Mouse (Mus musculus) adrenal gland, postnatal 10 days (tissue): ENCODE data around the gene Lkaaear1. TPM values are rescaled to one million over a fixed set of nuclear protein-coding genes. Genes with fewer than 3 reads are reported as not detected.
A peak's percentile ranks its signal among the peaks of the same experiment; 100 is the strongest.

Experiments used
- DNase-seq: peaks from one replicate; pipeline ENCODE4 v3.0.0; 2021; ENCODE audit warnings: mixed read lengths
- long read RNA-seq, 2 experiments: library from polyadenylated mRNA; stranded (forward); transcript quantifications; one replicate each; pipeline ENCODE4 v2.0.0; 2021
- total RNA-seq, 2 experiments: library from RNA; stranded (reverse); gene quantifications; 2 replicates each; pipeline ENCODE4 v1.2.3; 2021

Gene Lkaaear1
- not detected for total RNA-seq
- long read RNA-seq, experiment 1: 0 reads
- long read RNA-seq, experiment 2: 0 reads

GRCm38 (mm10) chr2:181698241-181698640 is at the start of gene Lkaaear1:
Gene Lkaaear1 (minus strand): TSS chr2:181698442.
- DNase-seq: no peak

DNA sequence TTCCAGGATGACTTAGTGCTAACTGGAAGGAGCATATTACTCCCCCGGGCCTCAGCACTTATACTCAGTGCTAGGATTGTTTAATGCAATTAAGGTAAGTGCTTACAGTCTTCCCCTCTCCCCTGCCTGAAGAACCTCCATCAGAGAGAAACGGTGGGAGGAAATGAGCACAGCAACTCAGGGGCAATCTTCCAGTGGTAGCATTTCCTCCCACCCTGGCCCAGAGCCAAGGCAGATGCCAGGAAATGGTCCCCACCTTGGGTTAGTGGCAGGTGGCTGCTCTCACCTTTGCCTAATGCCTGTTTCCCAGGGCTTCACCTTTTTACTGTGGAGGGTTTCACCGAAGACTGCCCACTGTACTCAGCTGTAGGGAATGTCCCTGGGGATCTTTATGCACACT is 31.8 kb upstream of the Lkaaear1 start:
- DNase-seq: no peak

DNA sequence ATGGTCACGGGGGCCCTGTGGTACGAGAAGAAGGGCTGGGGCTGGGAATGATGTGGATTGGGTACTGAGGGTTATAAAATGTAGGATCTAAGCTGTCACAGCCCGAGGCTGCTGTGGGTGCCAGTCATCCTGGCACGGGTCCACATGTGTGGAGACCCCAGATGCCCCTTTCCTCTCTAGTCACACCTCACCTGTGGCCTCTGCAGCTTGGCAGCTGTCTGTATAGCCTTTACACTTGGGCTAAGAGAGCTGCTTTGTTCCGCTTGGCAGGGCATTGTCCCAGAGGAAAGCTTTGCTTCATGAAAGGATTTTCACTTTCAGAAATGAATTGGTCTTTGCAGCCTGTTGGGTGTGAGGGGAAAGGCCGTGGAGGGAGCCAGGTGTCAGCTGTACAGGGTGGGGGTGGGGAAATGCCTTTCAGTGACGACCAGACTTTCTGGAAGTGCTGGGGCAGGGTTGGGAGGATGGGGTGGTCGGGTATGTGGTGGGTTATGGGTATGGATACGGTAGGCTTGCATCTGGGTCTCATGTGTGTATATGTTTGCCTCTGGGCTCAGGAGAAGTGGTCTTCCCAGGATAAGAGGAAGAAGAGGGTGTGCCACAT is 29.5 kb upstream of the Lkaaear1 start:
- peak; percentile 27 for DNase-seq

GRCm38 (mm10) chr2:181722213-181722612 is 24.0 kb upstream of the Lkaaear1 start:
- peak; percentile 58 for DNase-seq

DNA sequence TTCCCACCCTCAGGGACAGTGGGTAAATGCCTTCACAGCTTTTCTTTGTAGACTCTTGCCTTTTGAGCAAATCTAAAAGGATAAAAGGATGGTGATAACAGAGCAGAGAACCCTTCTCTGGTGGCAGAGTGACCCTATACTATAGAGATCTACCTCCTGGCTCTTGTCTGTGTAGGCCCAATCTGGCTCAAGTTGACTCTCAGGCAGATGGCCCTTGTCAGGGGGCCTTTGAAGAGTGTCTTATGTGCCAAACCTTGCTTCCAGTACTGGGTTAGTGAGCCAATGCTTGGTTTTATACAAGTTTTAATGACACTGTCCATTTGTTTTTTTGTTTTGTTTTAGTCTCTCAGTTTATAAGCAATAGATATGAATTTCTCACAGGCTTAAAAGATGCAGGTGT is 23.0 kb upstream of the Lkaaear1 start:
- no peak for DNase-seq

- no peak for DNase-seq
Observed at GRCm38 (mm10) chr2:181720061-181720460, 21.8 kb upstream of the Lkaaear1 start.

GRCm38 (mm10) chr2:181716991-181717390 is 18.7 kb upstream of the Lkaaear1 start:
- no peak for DNase-seq

DNA sequence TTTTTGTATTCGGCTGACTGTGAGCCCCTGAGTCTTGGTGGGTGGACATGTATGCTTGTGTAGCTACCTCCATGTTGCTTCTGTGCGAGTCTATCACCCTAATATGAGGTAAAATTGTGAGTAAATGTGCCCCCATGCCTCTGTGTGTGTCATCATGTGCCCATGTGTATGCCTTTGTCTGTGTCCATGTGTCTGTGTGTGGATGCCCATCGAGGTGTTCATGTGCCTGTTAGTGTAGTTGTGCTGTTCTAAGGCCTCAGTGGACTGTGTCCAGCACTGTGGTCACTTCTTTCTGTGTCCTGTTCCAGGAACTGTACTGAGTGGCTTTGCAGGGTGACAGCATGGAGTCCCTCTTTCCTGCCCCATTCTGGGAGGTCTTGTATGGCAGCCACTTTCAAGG is 17.1 kb upstream of the Lkaaear1 start:
- DNase-seq: no peak

DNA sequence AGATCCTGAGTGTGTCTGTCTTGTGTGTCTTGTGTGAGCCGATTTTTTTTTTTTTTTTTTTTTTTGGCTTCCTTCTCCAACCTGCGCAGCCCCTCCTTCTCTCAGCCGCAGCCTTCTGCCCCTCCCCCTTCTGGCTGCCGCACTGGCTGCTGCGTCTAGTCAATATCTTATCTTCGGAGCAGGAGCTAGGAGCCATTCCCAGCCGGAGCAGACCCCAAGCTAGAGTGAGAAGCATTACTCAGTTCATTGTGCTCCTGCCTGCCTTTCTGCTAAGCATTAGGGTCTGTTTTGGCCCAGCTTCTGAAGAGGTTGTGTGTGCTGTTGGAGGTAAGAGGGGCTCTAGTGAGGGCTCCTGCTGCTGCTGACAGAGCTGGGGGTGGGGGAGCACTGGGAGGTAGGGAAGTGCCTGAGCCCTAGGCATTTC is 16.7 kb upstream of the Lkaaear1 start, which contains the start of gene Oprl1:
Gene Oprl1, plus strand, starts transcription at position 114 of the 424 bp plus-strand sequence.
- DNase-seq: no peak

- no peak for DNase-seq
Observed at GRCm38 (mm10) chr2:181713749-181714148, 15.5 kb upstream of the Lkaaear1 start.

- no peak for DNase-seq
Observed at GRCm38 (mm10) chr2:181706668-181707067, 8.4 kb upstream of the Lkaaear1 start.

GRCm38 (mm10) chr2:181696801-181697420 is 1.3 kb downstream of the Lkaaear1 start:
- DNase-seq: no peak

DNA sequence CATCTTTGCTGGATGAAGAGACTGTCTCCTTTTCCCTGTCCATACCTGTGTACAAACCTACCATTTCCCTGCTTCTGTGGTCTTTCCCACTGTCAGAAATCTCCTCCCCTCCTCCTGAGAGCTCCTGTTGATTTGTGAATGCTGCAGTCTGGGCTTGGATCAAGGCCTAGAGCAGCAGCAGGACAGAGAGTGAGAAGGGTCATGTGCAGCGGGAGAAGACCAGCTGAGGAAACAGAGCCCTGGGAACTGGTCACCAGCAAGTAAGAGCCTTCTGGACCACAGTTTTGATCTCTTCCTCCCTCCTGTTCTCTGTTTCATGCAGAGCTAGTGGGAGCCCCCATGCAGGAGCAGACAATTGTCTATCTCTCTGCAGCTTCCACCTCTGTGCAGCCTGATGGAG is 2.5 kb downstream of the Lkaaear1 start:
- DNase-seq: no peak

DNA sequence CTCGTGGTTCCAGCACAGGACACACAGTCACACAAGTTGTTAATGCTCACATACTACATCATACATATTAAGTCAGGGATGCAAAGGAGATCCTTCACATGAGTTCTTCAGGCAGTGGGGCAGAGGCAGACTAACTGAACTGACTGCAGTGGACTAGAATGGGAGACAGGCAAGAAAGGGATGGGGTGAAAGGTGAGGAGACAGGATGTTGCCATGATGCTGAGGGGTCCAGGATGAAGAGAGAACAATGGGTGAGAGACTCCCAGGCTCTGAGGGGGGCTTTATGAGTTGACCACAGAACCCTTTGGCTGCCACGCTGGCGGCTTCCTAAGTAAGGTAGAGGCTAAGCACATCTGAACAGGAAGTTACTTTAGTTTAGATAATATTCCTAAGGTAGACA is 3.7 kb downstream of the Lkaaear1 start:
- DNase-seq: no peak

- peak; percentile 90 for DNase-seq
Observed at GRCm38 (mm10) chr2:181693339-181694280, 4.6 kb downstream of the Lkaaear1 start, which contains the start of gene Rgs19. Gene Rgs19 (minus strand): TSS chr2:181693977.

GRCm38 (mm10) chr2:181692304-181692703 is 5.9 kb downstream of the Lkaaear1 start:
- DNase-seq: no peak

DNA sequence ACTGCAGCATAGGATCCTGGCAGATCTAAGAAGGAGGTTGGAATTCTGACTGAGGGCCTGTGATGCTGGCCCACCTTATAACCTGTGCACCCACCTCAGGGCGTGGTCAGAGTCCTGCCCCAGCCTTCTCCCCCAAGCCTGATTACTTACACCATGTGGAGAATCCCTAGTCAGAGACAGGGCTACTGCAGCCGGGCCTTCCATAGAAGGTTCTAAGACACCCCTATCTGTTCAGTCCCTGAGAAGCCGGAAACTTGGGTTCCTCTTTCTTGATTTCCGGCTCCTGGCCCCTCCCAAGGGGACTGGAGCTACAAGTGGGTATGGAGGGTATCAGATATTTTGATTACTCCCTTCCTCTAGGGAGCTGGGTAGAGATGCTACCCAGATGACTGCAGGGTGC is 6.7 kb downstream of the Lkaaear1 start:
- no peak for DNase-seq

DNA sequence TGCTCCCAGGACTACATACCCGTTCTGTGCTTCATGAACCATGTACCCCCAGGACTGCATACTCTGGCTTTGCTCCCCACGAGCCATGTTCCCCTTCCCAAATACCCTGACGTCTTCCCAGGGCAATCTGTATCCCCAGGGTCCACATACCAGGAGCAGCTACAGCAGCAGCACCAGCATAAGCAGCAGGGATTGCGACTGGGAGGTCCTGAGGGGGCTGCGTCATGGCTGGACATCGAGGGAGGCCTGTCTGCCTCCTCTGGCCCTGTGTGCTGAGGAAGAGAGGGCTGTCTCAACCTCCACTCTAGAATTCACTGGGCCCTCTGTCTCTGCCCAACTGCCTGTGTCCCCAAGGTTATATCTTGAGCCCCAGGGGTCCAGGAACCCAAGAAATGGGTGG is 7.2 kb downstream of the Lkaaear1 start:
- no peak for DNase-seq

DNA sequence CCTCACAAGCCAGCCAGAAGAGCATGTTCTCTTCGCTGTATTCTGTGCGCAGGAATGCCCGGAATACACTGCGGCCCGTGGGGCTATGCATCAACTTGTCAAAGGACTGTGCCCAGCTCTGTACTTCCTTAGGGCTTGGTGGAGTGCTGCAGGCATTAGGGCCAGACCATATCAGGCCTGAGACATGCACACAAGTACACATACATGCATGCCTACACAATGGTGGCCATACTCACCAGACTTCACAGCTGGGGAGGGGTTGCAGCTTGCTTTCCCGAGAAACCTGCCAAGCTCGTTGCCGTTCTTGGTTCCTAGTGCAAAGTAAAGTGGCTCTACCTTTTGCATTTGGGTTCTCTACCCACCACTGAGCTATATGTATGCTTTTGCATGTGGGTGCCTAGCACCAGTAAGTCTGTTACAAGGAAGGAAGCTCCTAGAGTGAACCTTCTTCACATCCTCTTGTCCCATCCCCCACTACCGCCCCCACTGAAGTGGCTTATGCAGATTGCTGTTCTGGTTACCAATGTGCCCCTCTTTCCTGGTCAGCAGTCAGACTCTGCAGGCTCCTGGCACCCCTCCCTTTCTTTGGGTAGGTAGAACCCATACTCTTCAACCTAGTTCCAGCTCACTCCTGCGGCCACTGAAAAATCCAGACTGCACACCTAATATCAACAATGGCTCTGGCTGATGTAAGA is 8.6 kb downstream of the Lkaaear1 start:
- no peak for DNase-seq

GRCm38 (mm10) chr2:181687586-181687985 is 10.7 kb downstream of the Lkaaear1 start:
- no peak for DNase-seq

GRCm38 (mm10) chr2:181685686-181686085 is 12.6 kb downstream of the Lkaaear1 start:
- no peak for DNase-seq

- no peak for DNase-seq
Observed at GRCm38 (mm10) chr2:181684713-181685112, 13.5 kb downstream of the Lkaaear1 start.
